In the genomic region with DNA sequence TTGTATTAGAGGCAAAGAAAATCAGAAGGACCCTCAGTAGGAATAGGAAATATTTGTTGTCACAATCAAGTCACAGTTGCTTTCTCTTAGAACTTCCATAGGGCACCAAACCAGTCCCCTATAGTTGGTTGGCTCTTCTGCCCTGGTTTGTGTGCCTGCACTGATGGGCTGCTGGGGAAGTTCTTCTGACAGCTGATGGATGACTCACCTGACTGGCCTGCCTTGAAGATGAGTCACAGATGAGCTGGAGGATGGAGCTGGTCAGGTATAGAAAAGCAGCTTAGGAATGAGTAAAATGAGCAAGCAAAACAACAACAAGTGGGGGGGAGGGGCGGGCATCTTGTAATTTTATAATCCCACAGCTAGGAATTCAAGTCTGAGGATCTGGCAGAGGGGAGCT, we compare ENCODE assay signal across 23 mouse cellular contexts. TPM values are rescaled to one million over a fixed set of nuclear protein-coding genes. Genes with fewer than 3 reads are reported as not detected.
A peak's percentile ranks its signal among the peaks of the same experiment; 100 is the strongest.
DNase-seq lines count a peak whose midpoint lies in the region; ATAC-seq and TF ChIP-seq lines count a peak whose summit lies in the region.
"Had no signal": no experiment of that assay in that cellular context is flagged by ENCODE, and none has a peak within 500 bp of the region (broad histone marks: within the 10 kb centered on the region; RNA-seq: fewer than 3 reads in every experiment).

No protein-coding gene starts in this region.

- H3K36me3 ChIP-seq in myocyte (ENCODE audit: control insufficient read depth, insufficient read depth) = peaks cover 6% of the 10 kb centered on the region

- no peak for ATAC-seq in megakaryocyte progenitor cell, adult 5-6 weeks (replicated peaks; ENCODE audit: poor library complexity)
- ATAC-seq: forebrain, embryonic 14.5 days; hindbrain, postnatal 0 days had no signal

- peak; percentile 15 to 38 for DNase-seq in adrenal gland, postnatal 36 days
- no peak for DNase-seq in adrenal gland, adult 18-20 months (ENCODE audit: low spot score in 2 of 2)
- DNase-seq in 416B (ENCODE audit: low read depth) = peak; percentile 55
- peak; percentile 70 for DNase-seq in Muller cell, postnatal 12 days (ENCODE audit: inconsistent ontology term)
- no peak for DNase-seq in kidney, postnatal 10 days
- DNase-seq: adrenal gland, postnatal 25 days; cerebellum, adult 11-12 months; cerebellum, adult 9-11 months; gastrocnemius, postnatal 36 days; heart, adult 18-20 months; heart, postnatal 14 days; kidney, adult 11 months had no signal

- H3K27me3 ChIP-seq in myocyte (ENCODE audit: control insufficient read depth, insufficient read depth, insufficient read length) = no peaks in the 10 kb centered on the region
- H3K27me3 ChIP-seq: heart, embryonic 15.5 days; hindbrain, embryonic 13.5 days had no signal

- no peak for TF ChIP-seq POLR2A in myocyte (IDR thresholded peaks at IDR 0.05; ENCODE audit: insufficient read length, low read depth)

- H3ac ChIP-seq in myocyte (ENCODE audit: control insufficient read depth, insufficient read length) = no peak overlapping the region

- H3K4me3 ChIP-seq in myocyte = no peak overlapping the region
- H3K4me3 ChIP-seq: embryonic facial prominence, embryonic 10.5 days; erythroblast, embryonic 14.5 days; forebrain, embryonic 10.5 days; heart, embryonic 15.5 days; hindbrain, embryonic 13.5 days had no signal

- no peak overlapping the region for H3K4me2 ChIP-seq in myocyte (ENCODE audit: low read depth)
- H3K4me2 ChIP-seq: heart, embryonic 11.5 days; heart, embryonic 15.5 days; hindbrain, embryonic 13.5 days had no signal

- no peaks in the 10 kb centered on the region for H3K79me2 ChIP-seq in myocyte (ENCODE audit: control insufficient read depth, insufficient read depth)

TF ChIP-seq in myocyte, 11 proteins besides CTCF, POLR2A, EP300 and RAD21:
- TF ChIP-seq SRF (IDR thresholded peaks at IDR 0.05; ENCODE audit: control insufficient read depth, insufficient read length, low read depth) (no peak), MYOD1 (IDR thresholded peaks at IDR 0.05; ENCODE audit: control insufficient read depth in 1 of 3, insufficient read length in 2 of 3, low read depth in 2 of 3) (peak in 1 of 3 experiments; percentile 60), REST (IDR thresholded peaks at IDR 0.05; ENCODE audit: insufficient read depth, insufficient read length) (no peak), MYOG (IDR thresholded peaks at IDR 0.05; ENCODE audit: control insufficient read depth in 1 of 3, insufficient read depth in 1 of 3, insufficient read length in 2 of 3, low read depth in 2 of 3) (peak in 2 of 3 experiments; percentile 6 to 63), TCF3 (IDR thresholded peaks at IDR 0.05; ENCODE audit: insufficient read length, low read depth) (no peak), E2F4 (IDR thresholded peaks at IDR 0.05; ENCODE audit: insufficient read depth) (no peak), TCF12 (IDR thresholded peaks at IDR 0.05; ENCODE audit: insufficient read depth, poor library complexity, severe bottlenecking) (no peak), USF1 (IDR thresholded peaks at IDR 0.05; ENCODE audit: low read depth) (no peak), CEBPB (IDR thresholded peaks at IDR 0.05; ENCODE audit: insufficient read depth, poor library complexity, severe bottlenecking) (no peak), POLR2AphosphoS2 (IDR thresholded peaks at IDR 0.05; ENCODE audit: insufficient read length, low read depth) (no peak), MAX (IDR thresholded peaks at IDR 0.05; ENCODE audit: low read depth) (no peak)

RNA-seq across cellular contexts. Expression of gene Dysf, which starts 5.7 kb away (rescaled TPM):
- 10 to 100 TPM; 47.5 to 51.0 TPM for total RNA-seq in adrenal gland, postnatal 36 days (2021)
- 10 to 100 TPM; 42.0 to 53.0 TPM for total RNA-seq in adrenal gland, adult 18-20 months (2021)
- polyA plus RNA-seq in myocyte (2012; fragmentation: generic; extraction: Trizol) = 35.5 TPM
- not detected in 2 replicates for total RNA-seq in megakaryocyte progenitor cell, adult 5-6 weeks (2015)
- not detected in 2 replicates for total RNA-seq in megakaryocyte progenitor cell, adult 5-6 weeks (2017)
- total RNA-seq: hematopoietic stem cell, adult 5-6 weeks had no signal

Comparison
In these comparisons a context has a peak if more than half of its experiments do, and no peak if none do; other contexts are left out.
1. DNase-seq: peak in adrenal gland, postnatal 36 days (2 of 2), 416B (single experiment) and Muller cell, postnatal 12 days (single experiment); none in adrenal gland, adult 18-20 months (0 of 2) and kidney, postnatal 10 days (single experiment).
2. RNA of gene Dysf, which starts 5.7 kb away (total RNA-seq): 42.0 to 53.0 TPM in adrenal gland, adult 18-20 months and 47.5 to 51.0 TPM in adrenal gland, postnatal 36 days; not detected in megakaryocyte progenitor cell, adult 5-6 weeks; every median in the first group is over 10 times any median in the second.